Mouse (Mus musculus): ENCODE data around the gene Socs1. TPM values are rescaled to one million over a fixed set of nuclear protein-coding genes. Genes with fewer than 3 reads are reported as not detected.

Gene Socs1
- polyA plus RNA-seq (2015; fragmentation: Nextera tagmentation; extraction: Ambion mirVana): 0.72 and 0.77 TPM in 2 replicates

DNA sequence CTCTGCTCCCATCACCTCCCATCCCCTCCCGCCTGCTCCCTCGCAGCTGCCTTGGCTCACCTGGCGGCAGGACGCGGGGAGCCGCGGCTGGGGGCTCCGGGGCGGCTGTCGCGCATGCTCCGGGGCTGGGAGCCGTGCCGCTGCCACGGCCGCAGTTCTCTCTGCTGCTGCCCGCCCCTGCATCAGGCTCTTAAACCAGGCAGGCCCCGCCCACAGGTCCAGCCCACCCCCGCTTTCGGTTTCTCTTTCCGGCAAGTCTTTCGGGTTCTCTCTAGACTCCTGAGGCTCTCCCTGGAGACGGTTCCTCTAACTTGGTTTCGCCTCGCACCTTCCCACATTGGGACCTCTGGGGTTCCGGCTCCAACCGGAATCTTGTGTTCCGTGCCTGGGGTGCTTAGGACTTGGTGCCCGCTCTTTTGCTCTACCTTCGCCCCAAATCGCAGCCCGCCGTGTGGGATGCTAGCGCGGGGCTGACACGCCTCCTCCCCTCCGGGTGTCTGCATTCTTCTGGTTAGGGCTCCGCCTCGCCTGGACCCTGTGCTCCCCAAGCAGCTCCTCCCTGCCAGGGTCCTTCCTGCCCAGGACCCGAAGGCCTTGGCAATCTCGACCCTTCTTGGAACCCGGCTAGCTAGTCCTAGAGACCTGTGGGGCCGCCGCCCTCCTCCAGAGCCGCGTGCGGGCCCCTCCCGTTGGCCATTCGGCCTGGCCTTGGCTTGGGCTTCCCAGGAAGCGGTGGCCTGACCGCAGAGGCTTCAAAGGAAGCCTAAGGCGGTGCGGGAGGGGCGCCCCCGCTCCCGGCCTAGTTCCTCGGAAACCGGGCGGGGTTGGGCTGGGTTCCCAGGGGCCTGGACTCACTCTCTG is at the start of gene Socs1:
Socs1 (minus strand) TSS at position 166 of the 861 bp plus-strand sequence.
- peaks cover 7% of the 10 kb centered on the region for H3K4me1 ChIP-seq (ENCODE audit: control insufficient read depth, low read depth, low read length)
- peak within 1 kb of the TSS; percentile 87 for H3K27ac ChIP-seq (ENCODE audit: low read length)
- H3K9me3 ChIP-seq (replicated peaks; ENCODE audit: control insufficient read depth, low read length): no peaks in the 10 kb centered on the region
- H3K36me3 ChIP-seq (ENCODE audit: control insufficient read depth, insufficient read depth): no peaks in the 10 kb centered on the region
- H3K9ac ChIP-seq (ENCODE audit: low read depth, low read length): peak within 1 kb of the TSS; percentile 74
- WGBS (ENCODE audit: insufficient replicate concordance): under 1% methylated on average over 59 of the region's 59 CpGs
- peak; percentile 76 for ATAC-seq (ENCODE audit: low read depth)
- peaks cover 26% of the 10 kb centered on the region for H3K27me3 ChIP-seq (ENCODE audit: control insufficient read depth, insufficient read depth, low read depth, low read length)
- H3K4me2 ChIP-seq (ENCODE audit: low read depth, low read length): peak within 1 kb of the TSS; percentile 100
- peak within 1 kb of the TSS; percentile 86 for H3K4me3 ChIP-seq (ENCODE audit: low read depth, low read length)

DNA sequence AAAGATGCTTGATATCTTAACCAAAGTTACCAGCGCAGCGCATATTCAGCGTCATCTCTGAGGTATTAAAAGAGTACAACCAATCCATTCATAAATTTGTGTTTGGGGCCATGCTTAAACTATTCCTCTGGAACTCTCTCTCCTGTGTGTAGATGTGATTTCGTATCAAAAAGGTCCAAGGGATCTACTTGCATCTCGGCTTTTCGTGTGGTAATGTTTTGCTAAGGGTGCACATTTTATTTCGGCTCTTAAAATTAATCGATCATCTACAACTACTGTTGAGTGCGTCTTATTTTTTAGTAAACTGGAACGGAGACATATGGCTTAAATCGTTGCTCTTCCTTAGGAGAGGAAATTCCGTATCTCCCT is 49.2 kb upstream of the Socs1 start:
- WGBS (ENCODE audit: insufficient replicate concordance): 7% methylated on average over 12 of the region's 12 CpGs
- peak overlapping the region; percentile 45 for H3K9ac ChIP-seq (ENCODE audit: low read depth, low read length)

DNA sequence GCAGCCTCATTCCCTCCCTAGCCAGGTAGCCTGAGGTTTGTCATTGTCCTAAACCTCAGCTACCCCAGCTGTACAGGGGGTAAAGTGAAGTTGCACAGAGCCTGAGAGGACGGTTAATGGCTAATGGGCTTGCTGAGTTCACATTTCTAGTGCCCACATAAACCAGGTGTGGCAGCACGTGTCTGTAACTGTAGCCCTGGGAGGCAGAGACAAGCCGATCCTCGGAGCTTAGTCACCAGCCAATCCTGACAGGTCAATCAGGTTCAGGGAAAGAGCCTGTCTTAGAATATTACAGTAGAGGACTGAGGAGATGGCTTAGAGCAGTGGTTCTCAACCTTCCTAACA is 43.1 kb upstream of the Socs1 start:
- Histone ChIP-seq H3K27me3 (ENCODE audit: control insufficient read depth, insufficient read depth, low read depth, low read length) (no peaks in the 10 kb centered on the region), H3K9me3 (replicated peaks; ENCODE audit: control insufficient read depth, low read length) (no peaks in the 10 kb centered on the region), H3K4me2 (ENCODE audit: low read depth, low read length) (no peak overlapping the region), H3K36me3 (ENCODE audit: control insufficient read depth, insufficient read depth) (no peaks in the 10 kb centered on the region), H3K9ac (ENCODE audit: low read depth, low read length) (no peak overlapping the region), H3K27ac (ENCODE audit: low read length) (no peak overlapping the region), H3K4me1 (ENCODE audit: control insufficient read depth, low read depth, low read length) (no peaks in the 10 kb centered on the region), H3K4me3 (ENCODE audit: low read depth, low read length) (no peak overlapping the region)
- ATAC-seq (ENCODE audit: low read depth): no peak
- WGBS (ENCODE audit: insufficient replicate concordance): 65% methylated on average over 4 of the region's 4 CpGs

More for the DNA sequence above, 49.2 kb upstream of the Socs1 start:
- no peaks in the 10 kb centered on the region for H3K36me3 ChIP-seq (ENCODE audit: control insufficient read depth, insufficient read depth)
- no peaks in the 10 kb centered on the region for H3K9me3 ChIP-seq (replicated peaks; ENCODE audit: control insufficient read depth, low read length)
- no peaks in the 10 kb centered on the region for H3K27me3 ChIP-seq (ENCODE audit: control insufficient read depth, insufficient read depth, low read depth, low read length)
- no peak for ATAC-seq (ENCODE audit: low read depth)
- H3K4me3 ChIP-seq (ENCODE audit: low read depth, low read length): peak overlapping the region; percentile 89
- peak overlapping the region; percentile 98 for H3K4me2 ChIP-seq (ENCODE audit: low read depth, low read length)
- no peak overlapping the region for H3K27ac ChIP-seq (ENCODE audit: low read length)
- peaks cover 19% of the 10 kb centered on the region for H3K4me1 ChIP-seq (ENCODE audit: control insufficient read depth, low read depth, low read length)

DNA sequence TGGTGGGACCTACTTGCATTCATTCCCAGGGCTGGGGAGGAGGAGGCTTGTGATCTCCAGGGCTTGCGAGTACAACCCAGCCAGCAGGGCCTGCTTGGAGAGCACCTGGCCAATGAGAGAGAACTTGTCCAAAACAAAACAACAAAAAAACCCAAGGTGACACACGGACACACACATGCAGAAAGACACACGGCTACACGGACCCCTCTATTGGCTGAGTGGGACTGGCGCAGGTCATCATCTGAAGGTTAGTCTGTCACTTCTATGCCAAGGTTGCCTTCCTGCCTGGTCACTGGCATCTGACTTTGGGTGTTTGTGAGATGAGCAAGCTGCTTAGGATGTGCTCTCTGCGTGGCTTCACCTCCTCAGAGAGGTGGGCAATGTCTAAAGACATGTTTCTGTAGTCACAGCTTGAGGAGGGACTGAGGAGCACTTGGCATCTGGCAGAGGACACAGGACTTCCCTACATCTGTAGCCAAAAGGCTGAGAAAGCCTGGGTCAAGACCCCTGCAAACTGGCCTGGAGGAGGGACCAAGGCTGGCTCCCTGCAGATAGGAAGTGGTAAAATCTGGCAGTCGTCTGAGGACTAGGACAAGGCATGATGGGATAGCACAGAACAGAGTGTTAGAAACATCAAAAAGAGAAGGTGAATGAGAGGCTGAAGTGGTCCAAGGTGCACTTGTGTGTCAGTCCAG is 42.6 kb upstream of the Socs1 start:
- Histone ChIP-seq H3K4me3 (ENCODE audit: low read depth, low read length) (no peak overlapping the region), H3K27me3 (ENCODE audit: control insufficient read depth, insufficient read depth, low read depth, low read length) (no peaks in the 10 kb centered on the region), H3K36me3 (ENCODE audit: control insufficient read depth, insufficient read depth) (no peaks in the 10 kb centered on the region), H3K4me2 (ENCODE audit: low read depth, low read length) (no peak overlapping the region), H3K9me3 (replicated peaks; ENCODE audit: control insufficient read depth, low read length) (no peaks in the 10 kb centered on the region), H3K9ac (ENCODE audit: low read depth, low read length) (no peak overlapping the region), H3K27ac (ENCODE audit: low read length) (no peak overlapping the region), H3K4me1 (ENCODE audit: control insufficient read depth, low read depth, low read length) (no peaks in the 10 kb centered on the region)
- WGBS (ENCODE audit: insufficient replicate concordance): 56% methylated on average over 7 of the region's 7 CpGs
- ATAC-seq (ENCODE audit: low read depth): no peak

DNA sequence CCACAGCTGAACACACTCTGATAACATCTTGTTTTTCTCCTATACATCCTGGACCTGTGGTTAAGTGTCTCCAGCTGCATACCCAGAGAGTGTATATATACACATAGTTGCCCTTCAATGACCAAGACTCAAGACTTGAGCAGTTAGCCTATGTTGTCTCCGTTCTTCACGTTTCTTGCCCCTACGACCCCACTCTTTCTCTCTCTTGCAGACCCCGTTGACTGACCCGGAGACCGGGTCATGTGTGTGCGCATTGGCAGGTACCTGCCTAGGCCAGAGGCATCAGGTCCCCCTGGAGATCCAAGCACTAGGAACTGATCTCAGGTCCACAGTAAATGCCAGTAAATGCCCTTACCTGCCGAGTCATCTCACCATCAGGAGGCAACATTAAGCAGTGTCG is 41.9 kb upstream of the Socs1 start:
- H3K4me1 ChIP-seq (ENCODE audit: control insufficient read depth, low read depth, low read length): no peaks in the 10 kb centered on the region
- H3K4me3 ChIP-seq (ENCODE audit: low read depth, low read length): no peak overlapping the region
- no peaks in the 10 kb centered on the region for H3K9me3 ChIP-seq (replicated peaks; ENCODE audit: control insufficient read depth, low read length)
- no peak overlapping the region for H3K9ac ChIP-seq (ENCODE audit: low read depth, low read length)
- H3K27ac ChIP-seq (ENCODE audit: low read length): no peak overlapping the region
- H3K27me3 ChIP-seq (ENCODE audit: control insufficient read depth, insufficient read depth, low read depth, low read length): no peaks in the 10 kb centered on the region
- H3K36me3 ChIP-seq (ENCODE audit: control insufficient read depth, insufficient read depth): no peaks in the 10 kb centered on the region
- no peak for ATAC-seq (ENCODE audit: low read depth)
- 67% methylated on average over 9 of the region's 9 CpGs for WGBS (ENCODE audit: insufficient replicate concordance)
- H3K4me2 ChIP-seq (ENCODE audit: low read depth, low read length): no peak overlapping the region

DNA sequence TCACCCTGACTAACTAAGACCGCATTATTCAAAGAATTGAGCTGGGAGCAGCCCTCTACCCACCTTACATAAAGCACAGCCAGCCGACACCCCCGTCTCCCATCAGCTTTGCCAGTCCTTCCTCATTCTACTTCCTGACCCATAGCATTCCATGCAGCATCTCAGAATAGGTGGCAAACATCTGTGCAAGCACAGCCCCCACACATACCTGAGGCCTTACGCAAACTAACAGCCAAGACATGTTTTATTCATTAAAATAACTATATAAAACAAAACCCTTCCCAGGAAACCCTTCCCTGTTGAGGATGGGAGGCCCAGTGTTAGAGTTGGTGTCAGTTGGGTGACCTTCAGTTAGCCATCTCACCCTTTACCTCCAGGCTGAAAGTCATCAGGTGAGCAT is 40.5 kb upstream of the Socs1 start:
- WGBS (ENCODE audit: insufficient replicate concordance): 66% methylated on average over 4 of the region's 4 CpGs

DNA sequence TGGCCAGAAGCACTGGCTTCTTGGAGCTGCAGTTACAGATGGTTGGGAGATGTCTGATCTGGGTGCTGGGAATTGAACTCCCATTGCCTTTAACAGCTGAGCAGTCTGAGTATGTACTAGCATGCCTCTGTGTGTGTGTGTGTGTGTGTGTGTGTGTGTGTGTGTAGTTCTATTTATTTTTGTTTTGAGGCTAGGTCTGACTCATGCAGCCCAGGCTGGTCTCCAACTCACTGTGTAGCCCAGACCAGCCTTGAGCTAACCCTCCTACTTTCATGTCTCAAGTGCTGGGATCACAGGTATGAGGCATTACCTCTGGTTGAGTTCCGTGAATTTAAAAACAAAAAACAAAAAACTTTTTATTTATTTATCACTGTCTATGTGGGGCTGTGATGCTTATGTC is 39.2 kb upstream of the Socs1 start:
- ATAC-seq (ENCODE audit: low read depth): no peak
- Histone ChIP-seq H3K4me3 (ENCODE audit: low read depth, low read length) (no peak overlapping the region), H3K27ac (ENCODE audit: low read length) (no peak overlapping the region), H3K9ac (ENCODE audit: low read depth, low read length) (no peak overlapping the region), H3K27me3 (ENCODE audit: control insufficient read depth, insufficient read depth, low read depth, low read length) (no peaks in the 10 kb centered on the region; the same call in 1 of the 2 replicates), H3K4me1 (ENCODE audit: control insufficient read depth, low read depth, low read length) (no peaks in the 10 kb centered on the region), H3K4me2 (ENCODE audit: low read depth, low read length) (no peak overlapping the region), H3K36me3 (ENCODE audit: control insufficient read depth, insufficient read depth) (no peaks in the 10 kb centered on the region), H3K9me3 (replicated peaks; ENCODE audit: control insufficient read depth, low read length) (no peaks in the 10 kb centered on the region)
- 61% methylated on average over 1 of the region's 1 CpGs for WGBS (ENCODE audit: insufficient replicate concordance)

More for the DNA sequence above, 40.5 kb upstream of the Socs1 start:
- no peaks in the 10 kb centered on the region for H3K4me1 ChIP-seq (ENCODE audit: control insufficient read depth, low read depth, low read length)
- no peaks in the 10 kb centered on the region for H3K36me3 ChIP-seq (ENCODE audit: control insufficient read depth, insufficient read depth)
- H3K27me3 ChIP-seq (ENCODE audit: control insufficient read depth, insufficient read depth, low read depth, low read length): no peaks in the 10 kb centered on the region; the same call in 1 of the 2 replicates
- no peak for ATAC-seq (ENCODE audit: low read depth)
- H3K4me3 ChIP-seq (ENCODE audit: low read depth, low read length): no peak overlapping the region
- H3K9me3 ChIP-seq (replicated peaks; ENCODE audit: control insufficient read depth, low read length): no peaks in the 10 kb centered on the region
- no peak overlapping the region for H3K9ac ChIP-seq (ENCODE audit: low read depth, low read length)
- no peak overlapping the region for H3K4me2 ChIP-seq (ENCODE audit: low read depth, low read length)
- H3K27ac ChIP-seq (ENCODE audit: low read length): no peak overlapping the region

DNA sequence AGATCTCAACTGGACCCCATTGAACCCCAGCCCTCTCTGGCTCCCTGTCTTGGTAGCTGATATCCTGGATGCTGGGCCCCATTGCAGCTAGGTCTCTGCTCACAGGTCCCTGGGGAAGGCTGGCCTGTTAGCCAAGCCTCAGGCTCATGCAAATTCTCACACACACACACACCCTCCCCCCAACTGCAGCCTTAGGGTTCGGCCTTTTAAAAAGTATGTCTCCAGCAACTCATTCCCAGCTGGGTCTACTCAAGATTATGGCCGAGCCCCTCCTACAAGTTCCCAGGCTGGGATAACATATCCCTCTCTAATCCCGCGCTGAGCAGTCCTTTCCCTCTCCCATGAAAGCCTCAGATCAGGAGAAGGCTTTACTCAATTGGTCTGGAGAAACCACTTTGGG is 36.1 kb upstream of the Socs1 start:
- no peak for ATAC-seq (ENCODE audit: low read depth)
- H3K9ac ChIP-seq (ENCODE audit: low read depth, low read length): no peak overlapping the region
- WGBS (ENCODE audit: insufficient replicate concordance): 57% methylated on average over 4 of the region's 4 CpGs

DNA sequence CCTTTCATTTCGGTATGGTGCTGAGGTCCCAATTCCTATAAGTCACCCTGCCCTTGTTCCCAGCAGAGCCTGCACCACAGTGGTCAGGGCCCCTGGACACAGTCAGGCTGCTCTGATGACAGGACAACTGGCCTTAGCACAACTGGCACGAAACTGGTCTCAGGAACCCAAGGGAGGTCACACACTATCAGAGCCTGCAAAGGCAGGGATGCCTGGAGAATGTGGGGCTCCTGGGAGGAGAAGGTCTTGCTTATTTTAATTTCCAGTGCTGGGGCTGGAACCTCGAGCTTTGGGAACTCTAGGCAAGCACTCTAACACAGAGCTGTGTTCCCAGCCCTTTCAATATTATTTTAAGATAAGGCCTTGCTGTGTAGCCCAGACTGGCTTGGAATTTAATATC is 34.6 kb upstream of the Socs1 start:
- no peak overlapping the region for H3K9ac ChIP-seq (ENCODE audit: low read depth, low read length)
- H3K4me2 ChIP-seq (ENCODE audit: low read depth, low read length): no peak overlapping the region
- no peak for ATAC-seq (ENCODE audit: low read depth)
- H3K4me1 ChIP-seq (ENCODE audit: control insufficient read depth, low read depth, low read length): no peaks in the 10 kb centered on the region; the same call in 1 of the 2 replicates
- H3K4me3 ChIP-seq (ENCODE audit: low read depth, low read length): no peak overlapping the region
- H3K9me3 ChIP-seq (replicated peaks; ENCODE audit: control insufficient read depth, low read length): no peaks in the 10 kb centered on the region
- no peaks in the 10 kb centered on the region for H3K36me3 ChIP-seq (ENCODE audit: control insufficient read depth, insufficient read depth)
- peaks cover 3% of the 10 kb centered on the region; the same call in 1 of the 2 replicates for H3K27me3 ChIP-seq (ENCODE audit: control insufficient read depth, insufficient read depth, low read depth, low read length)
- WGBS (ENCODE audit: insufficient replicate concordance): 57% methylated on average over 3 of the region's 3 CpGs
- H3K27ac ChIP-seq (ENCODE audit: low read length): no peak overlapping the region

More for the DNA sequence above, 36.1 kb upstream of the Socs1 start:
- no peak overlapping the region for H3K27ac ChIP-seq (ENCODE audit: low read length)
- H3K27me3 ChIP-seq (ENCODE audit: control insufficient read depth, insufficient read depth, low read depth, low read length): peaks cover 3% of the 10 kb centered on the region; the same call in 1 of the 2 replicates
- H3K36me3 ChIP-seq (ENCODE audit: control insufficient read depth, insufficient read depth): no peaks in the 10 kb centered on the region
- H3K4me3 ChIP-seq (ENCODE audit: low read depth, low read length): no peak overlapping the region
- no peaks in the 10 kb centered on the region for H3K9me3 ChIP-seq (replicated peaks; ENCODE audit: control insufficient read depth, low read length)
- H3K4me2 ChIP-seq (ENCODE audit: low read depth, low read length): no peak overlapping the region
- H3K4me1 ChIP-seq (ENCODE audit: control insufficient read depth, low read depth, low read length): no peaks in the 10 kb centered on the region

Measured in liver, embryonic 16.5 days (tissue).